Mouse (Mus musculus): ENCODE data around the gene Rnase12. TPM values are rescaled to one million over a fixed set of nuclear protein-coding genes. Genes with fewer than 3 reads are reported as not detected.
"Not testable (repeated sequence)": the region's sequence is repeated elsewhere in the genome, so short reads cannot be mapped to it uniquely, and the experiment has no call there.

Gene Rnase12
- polyA plus RNA-seq, 1 experiment from 2014 or later: not detected

DNA sequence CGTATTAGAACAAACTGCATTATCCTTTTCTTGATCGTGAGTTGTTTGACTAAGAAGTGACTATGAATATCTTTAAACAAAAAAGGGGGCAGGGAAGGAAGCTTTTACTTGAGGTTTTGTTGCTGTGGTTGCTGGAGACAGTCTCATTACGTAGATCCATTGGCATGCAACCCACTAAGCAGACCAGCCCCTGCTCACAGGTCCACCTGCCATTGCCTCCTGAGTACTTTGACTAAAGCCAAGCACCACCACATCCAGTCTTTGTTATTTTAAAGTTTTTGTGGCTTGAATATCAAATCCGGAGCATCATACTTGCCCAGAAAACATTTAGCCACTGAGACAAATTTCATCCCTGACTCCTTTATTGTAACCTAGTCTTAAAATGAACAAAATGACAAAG, 21.2 kb downstream of the Rnase12 start:
- Histone ChIP-seq H3K9ac (ENCODE audit: low read length) (no peak overlapping the region), H3K9me3 (ENCODE audit: control insufficient read depth, low read length) (no peaks in the 10 kb centered on the region), H3K4me2 (ENCODE audit: low read depth, low read length) (no peak overlapping the region), H3K27ac (ENCODE audit: low read length) (no peak overlapping the region), H3K36me3 (ENCODE audit: control insufficient read depth, insufficient read depth, low read length) (no peaks in the 10 kb centered on the region), H3K27me3 (ENCODE audit: control insufficient read depth, insufficient read depth, low read depth, low read length) (no peaks in the 10 kb centered on the region), H3K4me3 (ENCODE audit: low read length) (no peak overlapping the region), H3K4me1 (replicated peaks; ENCODE audit: control insufficient read depth, insufficient read depth, low read length) (no peaks in the 10 kb centered on the region)
- WGBS: 67% methylated on average over 4 of the region's 4 CpGs
- no peak for ATAC-seq (ENCODE audit: low read depth)

DNA sequence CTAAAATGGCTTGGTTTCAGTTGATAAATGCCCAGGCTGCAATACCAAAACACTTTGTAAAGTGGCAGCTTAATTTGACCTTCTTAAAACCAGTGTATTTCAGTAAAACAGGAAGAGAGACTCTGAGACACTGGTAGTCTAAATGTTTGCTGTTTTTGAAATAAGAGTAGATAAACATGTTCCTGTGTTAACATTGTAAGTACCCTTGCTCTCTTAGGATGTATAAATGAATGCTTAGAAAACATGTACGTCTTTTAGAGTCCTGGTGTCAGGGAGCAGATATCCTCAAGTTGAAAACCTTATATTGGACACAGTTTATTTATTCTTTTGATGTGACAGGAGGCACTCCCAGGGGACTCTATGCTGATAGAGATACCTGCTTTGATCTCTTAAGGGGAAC, 22.3 kb downstream of the Rnase12 start:
- no peak overlapping the region for H3K4me3 ChIP-seq (ENCODE audit: low read length)
- H3K27me3 ChIP-seq (ENCODE audit: control insufficient read depth, insufficient read depth, low read depth, low read length): no peaks in the 10 kb centered on the region
- no peak overlapping the region for H3K4me2 ChIP-seq (ENCODE audit: low read depth, low read length)
- 23% methylated on average over 1 of the region's 1 CpGs for WGBS
- H3K4me1 ChIP-seq (replicated peaks; ENCODE audit: control insufficient read depth, insufficient read depth, low read length): no peaks in the 10 kb centered on the region
- H3K9ac ChIP-seq (ENCODE audit: low read length): no peak overlapping the region
- H3K27ac ChIP-seq (ENCODE audit: low read length): no peak overlapping the region
- no peaks in the 10 kb centered on the region for H3K9me3 ChIP-seq (ENCODE audit: control insufficient read depth, low read length)
- ATAC-seq (ENCODE audit: low read depth): no peak
- H3K36me3 ChIP-seq (ENCODE audit: control insufficient read depth, insufficient read depth, low read length): no peaks in the 10 kb centered on the region

DNA sequence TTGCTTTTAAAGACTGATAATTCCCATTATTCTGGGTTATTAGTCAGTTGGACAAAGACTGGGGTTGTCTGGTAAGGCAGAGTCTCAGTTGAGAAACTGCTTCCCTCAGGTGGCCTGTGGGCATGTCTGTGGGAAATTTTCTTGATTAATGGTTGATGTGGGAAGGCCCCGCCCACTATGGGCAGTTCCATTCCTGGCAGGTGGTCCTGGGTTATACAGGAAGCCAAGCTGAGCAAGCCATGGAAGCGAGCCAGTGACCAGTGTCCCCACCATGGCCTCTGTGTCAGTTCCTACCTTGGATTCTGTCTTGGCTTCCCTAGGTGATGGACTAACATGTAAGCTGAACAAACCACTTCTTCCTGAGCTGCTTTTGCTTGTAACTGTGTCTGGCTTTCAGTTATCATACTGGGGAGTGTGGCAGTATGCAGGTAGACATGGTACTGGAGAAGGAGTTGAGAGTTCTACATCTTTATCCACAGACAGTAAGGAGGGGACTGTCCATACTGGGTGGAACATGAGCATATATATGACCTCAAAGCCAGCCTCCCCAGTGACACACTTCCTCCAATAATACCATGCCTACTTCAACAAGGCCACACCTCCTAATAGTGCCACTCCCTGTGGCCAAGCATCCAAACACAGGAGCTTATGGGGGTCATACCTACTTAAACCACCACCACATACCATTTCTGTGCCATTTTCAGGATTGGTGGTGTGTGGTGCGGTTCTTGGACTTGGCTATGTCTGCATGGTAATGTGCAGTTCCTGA, 29.9 kb downstream of the Rnase12 start:
- 63% methylated on average over 3 of the region's 3 CpGs for WGBS
- no peaks in the 10 kb centered on the region for H3K4me1 ChIP-seq (replicated peaks; ENCODE audit: control insufficient read depth, insufficient read depth, low read length)
- no peaks in the 10 kb centered on the region for H3K27me3 ChIP-seq (ENCODE audit: control insufficient read depth, insufficient read depth, low read depth, low read length)
- no peak overlapping the region for H3K4me3 ChIP-seq (ENCODE audit: low read length)
- H3K27ac ChIP-seq (ENCODE audit: low read length): no peak overlapping the region
- H3K4me2 ChIP-seq (ENCODE audit: low read depth, low read length): no peak overlapping the region
- no peak for ATAC-seq (ENCODE audit: low read depth)
- no peaks in the 10 kb centered on the region for H3K9me3 ChIP-seq (ENCODE audit: control insufficient read depth, low read length)
- no peaks in the 10 kb centered on the region for H3K36me3 ChIP-seq (ENCODE audit: control insufficient read depth, insufficient read depth, low read length)
- H3K9ac ChIP-seq (ENCODE audit: low read length): no peak overlapping the region

DNA sequence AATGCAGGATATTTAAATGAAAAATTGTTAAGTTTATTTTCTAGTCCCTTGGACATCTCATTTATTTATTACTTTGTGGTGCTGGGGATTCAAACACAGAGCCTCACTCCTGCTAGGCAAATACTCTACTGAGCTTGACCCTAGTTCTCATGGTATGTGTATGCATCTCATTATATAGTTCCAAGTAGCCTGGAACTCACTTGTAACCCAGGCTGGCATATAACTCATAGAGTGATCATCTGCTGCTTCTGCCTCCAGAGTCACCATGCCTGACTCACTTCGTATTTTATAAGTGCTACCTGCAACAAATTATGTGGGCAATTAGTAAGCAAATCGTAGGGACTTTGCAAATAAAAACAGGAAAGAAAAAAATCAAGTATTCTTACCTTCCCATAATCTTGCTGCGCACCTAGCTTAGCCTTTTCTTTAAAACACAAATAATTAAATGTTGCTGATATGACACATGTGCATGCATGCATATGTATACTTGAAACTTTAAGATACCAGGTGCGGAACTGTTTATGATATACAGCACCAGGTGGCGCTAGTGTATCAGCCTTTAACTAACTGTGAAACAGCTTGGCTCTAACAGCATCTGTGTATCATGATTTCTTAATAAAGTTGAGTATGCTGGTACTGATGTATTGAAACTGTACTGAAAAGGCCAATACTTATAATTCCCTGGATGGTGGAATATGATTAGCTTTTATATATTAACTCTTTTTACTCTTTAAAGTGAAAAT, 30.9 kb downstream of the Rnase12 start:
- H3K27me3 ChIP-seq (ENCODE audit: control insufficient read depth, insufficient read depth, low read depth, low read length): no peaks in the 10 kb centered on the region
- H3K9me3 ChIP-seq (ENCODE audit: control insufficient read depth, low read length): no peaks in the 10 kb centered on the region
- H3K36me3 ChIP-seq (ENCODE audit: control insufficient read depth, insufficient read depth, low read length): no peaks in the 10 kb centered on the region
- H3K4me3 ChIP-seq (ENCODE audit: low read length): no peak overlapping the region
- H3K4me2 ChIP-seq (ENCODE audit: low read depth, low read length): no peak overlapping the region
- H3K9ac ChIP-seq (ENCODE audit: low read length): no peak overlapping the region
- ATAC-seq (ENCODE audit: low read depth): peak; percentile 49
- WGBS: 33% methylated on average over 5 of the region's 5 CpGs
- H3K4me1 ChIP-seq (replicated peaks; ENCODE audit: control insufficient read depth, insufficient read depth, low read length): no peaks in the 10 kb centered on the region
- H3K27ac ChIP-seq (ENCODE audit: low read length): no peak overlapping the region

DNA sequence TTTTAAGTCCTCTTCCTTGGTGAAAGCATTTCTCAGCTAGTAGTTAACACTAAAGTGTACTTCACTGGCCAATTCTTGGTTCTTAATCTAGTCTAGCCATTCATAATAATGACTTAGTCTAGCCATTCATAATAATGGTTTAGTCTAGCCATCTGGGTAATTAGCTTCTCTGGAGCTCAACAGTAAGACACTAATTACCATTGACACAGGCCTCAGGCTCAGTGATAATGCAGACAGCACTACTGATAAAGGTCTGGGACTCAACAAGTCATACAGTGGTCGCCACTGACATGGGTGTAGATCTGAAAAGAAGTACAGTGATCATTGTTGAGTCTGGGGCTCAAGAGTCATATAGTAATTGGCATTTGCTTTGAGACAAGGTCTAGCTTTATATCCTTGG, 32.6 kb downstream of the Rnase12 start:
- Histone ChIP-seq H3K4me2 (ENCODE audit: low read depth, low read length) (no peak overlapping the region), H3K9ac (ENCODE audit: low read length) (no peak overlapping the region), H3K27ac (ENCODE audit: low read length) (no peak overlapping the region), H3K4me3 (ENCODE audit: low read length) (no peak overlapping the region), H3K9me3 (ENCODE audit: control insufficient read depth, low read length) (no peaks in the 10 kb centered on the region), H3K4me1 (replicated peaks; ENCODE audit: control insufficient read depth, insufficient read depth, low read length) (no peaks in the 10 kb centered on the region), H3K27me3 (ENCODE audit: control insufficient read depth, insufficient read depth, low read depth, low read length) (no peaks in the 10 kb centered on the region), H3K36me3 (ENCODE audit: control insufficient read depth, insufficient read depth, low read length) (no peaks in the 10 kb centered on the region)
- ATAC-seq (ENCODE audit: low read depth): no peak
- 79% methylated on average over 1 of the region's 1 CpGs for WGBS

DNA sequence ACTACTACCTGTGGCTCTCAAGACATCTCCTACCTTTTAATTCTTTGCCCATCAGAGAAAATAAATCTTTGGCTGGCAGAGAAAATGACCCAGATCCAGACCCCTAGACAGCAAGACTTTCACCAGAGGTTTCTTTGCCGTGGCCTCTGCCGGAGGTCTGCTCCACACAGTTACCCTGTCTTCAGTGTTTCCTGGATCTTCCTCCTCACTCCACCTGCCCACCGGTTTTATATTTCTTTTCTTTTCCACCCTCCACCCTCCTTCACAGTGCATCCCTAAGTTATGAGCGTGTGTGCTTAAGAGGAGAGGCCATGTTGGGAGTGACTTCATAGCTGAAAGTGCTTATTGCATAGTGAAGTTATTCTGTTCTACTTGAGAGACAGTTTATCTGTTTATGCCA, 34.0 kb downstream of the Rnase12 start:
- no peak for ATAC-seq (ENCODE audit: low read depth)
- Histone ChIP-seq H3K4me1 (replicated peaks; ENCODE audit: control insufficient read depth, insufficient read depth, low read length) (no peaks in the 10 kb centered on the region), H3K27me3 (ENCODE audit: control insufficient read depth, insufficient read depth, low read depth, low read length) (no peaks in the 10 kb centered on the region), H3K4me2 (ENCODE audit: low read depth, low read length) (no peak overlapping the region), H3K9ac (ENCODE audit: low read length) (no peak overlapping the region), H3K27ac (ENCODE audit: low read length) (no peak overlapping the region), H3K9me3 (ENCODE audit: control insufficient read depth, low read length) (no peaks in the 10 kb centered on the region), H3K36me3 (ENCODE audit: control insufficient read depth, insufficient read depth, low read length) (no peaks in the 10 kb centered on the region), H3K4me3 (ENCODE audit: low read length) (no peak overlapping the region)
- WGBS: 77% methylated on average over 4 of the region's 4 CpGs

DNA sequence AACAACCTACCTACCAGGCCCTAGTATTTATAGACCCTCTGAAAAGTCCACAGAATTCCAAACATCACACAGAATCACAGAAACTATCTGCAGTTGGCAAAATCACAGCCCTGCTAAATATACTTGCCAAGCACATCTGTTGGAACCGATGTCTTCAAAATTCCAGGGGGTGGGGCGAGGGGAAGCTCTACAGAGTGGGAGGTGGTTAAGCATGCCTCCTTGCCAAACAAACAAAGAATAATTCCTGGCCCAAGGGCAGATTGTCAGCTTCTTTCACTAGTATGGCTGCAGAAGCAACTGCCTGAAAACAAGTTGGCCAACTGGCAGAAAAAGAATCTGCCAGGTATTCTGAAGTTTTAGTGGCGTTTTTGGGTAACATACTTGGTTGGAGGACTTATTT, 40.2 kb downstream of the Rnase12 start:
- WGBS: 61% methylated on average over 3 of the region's 3 CpGs
- Histone ChIP-seq H3K27me3 (ENCODE audit: control insufficient read depth, insufficient read depth, low read depth, low read length) (no peaks in the 10 kb centered on the region), H3K9me3 (ENCODE audit: control insufficient read depth, low read length) (no peaks in the 10 kb centered on the region), H3K4me3 (ENCODE audit: low read length) (no peak overlapping the region), H3K36me3 (ENCODE audit: control insufficient read depth, insufficient read depth, low read length) (no peaks in the 10 kb centered on the region), H3K4me2 (ENCODE audit: low read depth, low read length) (no peak overlapping the region), H3K4me1 (replicated peaks; ENCODE audit: control insufficient read depth, insufficient read depth, low read length) (0 out of 2 replicates have a peak, but pooled peaks cover 3% of the 10 kb centered on the region), H3K27ac (ENCODE audit: low read length) (0 out of 2 replicates have a peak overlapping the region, but pooled peaks have one; percentile 10), H3K9ac (ENCODE audit: low read length) (no peak overlapping the region)
- ATAC-seq (ENCODE audit: low read depth): peak; percentile 73

DNA sequence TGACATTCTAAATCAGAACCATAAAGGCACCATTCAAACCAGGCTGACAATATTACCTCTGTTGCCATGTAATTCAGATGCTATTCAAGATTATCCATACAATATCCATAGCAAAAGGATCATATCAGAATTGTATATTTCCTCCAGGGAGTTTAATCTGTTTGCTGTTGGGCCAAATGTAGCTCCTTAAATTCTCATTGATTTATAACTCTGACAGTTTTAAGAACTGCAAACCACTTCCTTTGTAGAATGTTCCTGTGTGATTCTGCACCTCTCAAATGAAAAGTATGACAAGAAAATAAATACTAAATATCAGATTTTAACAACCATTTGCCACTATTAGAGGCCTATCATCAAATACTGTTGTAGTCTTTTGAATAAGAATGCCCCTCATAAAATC, 41.7 kb downstream of the Rnase12 start:
- Histone ChIP-seq H3K36me3 (ENCODE audit: control insufficient read depth, insufficient read depth, low read length) (no peaks in the 10 kb centered on the region), H3K27me3 (ENCODE audit: control insufficient read depth, insufficient read depth, low read depth, low read length) (no peaks in the 10 kb centered on the region), H3K9me3 (ENCODE audit: control insufficient read depth, low read length) (no peaks in the 10 kb centered on the region), H3K4me3 (ENCODE audit: low read length) (no peak overlapping the region), H3K9ac (ENCODE audit: low read length) (no peak overlapping the region), H3K4me2 (ENCODE audit: low read depth, low read length) (no peak overlapping the region), H3K4me1 (replicated peaks; ENCODE audit: control insufficient read depth, insufficient read depth, low read length) (0 out of 2 replicates have a peak, but pooled peaks cover 3% of the 10 kb centered on the region), H3K27ac (ENCODE audit: low read length) (no peak overlapping the region)
- ATAC-seq (ENCODE audit: low read depth): no peak

DNA sequence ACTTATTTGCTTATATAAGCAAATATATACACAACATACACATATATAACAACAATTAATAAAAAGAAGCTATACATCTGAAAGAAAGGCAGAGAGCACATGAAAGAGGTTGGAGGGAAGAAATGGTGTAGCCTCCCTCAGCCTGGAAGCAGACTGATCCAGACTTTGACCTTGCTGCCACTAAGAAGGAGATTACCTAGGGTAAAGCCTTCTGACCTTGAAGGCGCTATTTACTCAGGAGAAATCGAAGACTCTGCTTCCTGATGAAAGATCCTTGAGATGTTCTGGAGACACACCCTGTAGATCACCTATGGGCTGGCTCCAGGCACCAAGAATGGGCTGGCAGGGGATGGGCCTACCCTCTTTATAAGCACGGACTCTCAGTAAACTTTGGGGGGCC, 42.7 kb downstream of the Rnase12 start:
- not testable (repeated sequence) for H3K9me3 ChIP-seq (ENCODE audit: control insufficient read depth, low read length); H3K4me1 ChIP-seq (replicated peaks; ENCODE audit: control insufficient read depth, insufficient read depth, low read length); H3K27me3 ChIP-seq (ENCODE audit: control insufficient read depth, insufficient read depth, low read depth, low read length); H3K4me3 ChIP-seq (ENCODE audit: low read length); H3K4me2 ChIP-seq (ENCODE audit: low read depth, low read length); H3K27ac ChIP-seq (ENCODE audit: low read length); H3K36me3 ChIP-seq (ENCODE audit: control insufficient read depth, insufficient read depth, low read length); ATAC-seq (ENCODE audit: low read depth); H3K9ac ChIP-seq (ENCODE audit: low read length)
- 73% methylated on average over 3 of the region's 3 CpGs for WGBS
